Mouse (Mus musculus): ENCODE measurements around the gene Tesk2. TPM values are rescaled to one million over a fixed set of nuclear protein-coding genes. Genes with fewer than 3 reads are reported as not detected.
"Not testable (repeated sequence)": the region's sequence is repeated elsewhere in the genome, so short reads cannot be mapped to it uniquely, and the experiment has no call there.

Gene Tesk2
- polyA plus RNA-seq, 1 experiment from 2014 or later = 2.0 TPM

DNA sequence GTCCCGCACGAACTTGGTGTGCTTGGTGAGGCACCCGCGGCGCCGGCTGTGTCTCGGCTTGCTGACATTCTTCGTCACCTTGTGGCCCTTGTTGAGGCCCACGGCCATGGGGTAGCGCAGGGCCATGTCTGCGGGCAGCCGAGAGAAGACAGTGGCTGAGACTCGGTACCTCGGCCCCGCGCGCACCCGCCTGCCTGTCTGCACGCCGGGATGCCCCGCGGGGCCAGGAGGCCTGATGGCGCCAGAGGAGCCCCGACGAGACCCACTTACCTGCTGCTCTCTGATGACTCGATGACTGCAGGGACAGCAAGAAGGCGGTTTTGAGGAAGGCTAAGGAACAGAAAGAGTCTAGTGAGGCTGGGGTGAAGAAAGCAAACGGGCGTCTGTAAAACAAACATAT is 119.3 kb downstream of the Tesk2 start:
- not testable (repeated sequence) for H3K27me3 ChIP-seq (ENCODE audit: control insufficient read depth, insufficient read depth, low read depth, low read length); H3K4me1 ChIP-seq (ENCODE audit: control insufficient read depth, insufficient read depth, low read length); H3K9ac ChIP-seq (ENCODE audit: low read depth, low read length); H3K27ac ChIP-seq (ENCODE audit: low read length); H3K4me2 ChIP-seq (ENCODE audit: low read length); ATAC-seq; H3K4me3 ChIP-seq (ENCODE audit: low read depth, low read length); H3K36me3 ChIP-seq (ENCODE audit: control insufficient read depth, insufficient read depth, low read length); H3K9me3 ChIP-seq (replicated peaks; ENCODE audit: control insufficient read depth, low read length, poor library complexity, severe bottlenecking)
- WGBS = 36% methylated on average over 17 of the region's 29 CpGs

DNA sequence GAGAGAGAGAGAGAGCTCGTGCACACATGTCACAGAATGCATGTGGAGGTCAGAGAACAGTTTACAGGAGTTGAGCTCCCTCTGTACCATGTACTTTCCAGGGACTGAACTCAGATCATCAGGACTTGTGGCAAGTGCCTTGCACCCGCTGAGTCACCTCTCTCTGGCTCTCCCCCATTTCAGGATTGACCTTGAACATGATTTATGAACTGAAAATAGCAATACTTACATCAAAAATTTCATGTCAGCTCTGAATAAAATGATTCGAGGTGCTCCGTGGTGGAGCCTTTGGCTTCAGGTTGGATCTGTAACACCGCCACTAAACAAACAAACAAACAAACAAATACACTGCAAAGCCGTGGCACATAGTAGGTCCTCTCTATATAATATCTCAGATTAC is 120.1 kb downstream of the Tesk2 start:
- Histone ChIP-seq H3K27ac (ENCODE audit: low read length) (no peak overlapping the region), H3K9me3 (replicated peaks; ENCODE audit: control insufficient read depth, low read length, poor library complexity, severe bottlenecking) (no peaks in the 10 kb centered on the region), H3K4me1 (ENCODE audit: control insufficient read depth, insufficient read depth, low read length) (no peaks in the 10 kb centered on the region), H3K27me3 (ENCODE audit: control insufficient read depth, insufficient read depth, low read depth, low read length) (no peaks in the 10 kb centered on the region), H3K4me3 (ENCODE audit: low read depth, low read length) (no peak overlapping the region), H3K4me2 (ENCODE audit: low read length) (no peak overlapping the region), H3K9ac (ENCODE audit: low read depth, low read length) (no peak overlapping the region), H3K36me3 (ENCODE audit: control insufficient read depth, insufficient read depth, low read length) (no peaks in the 10 kb centered on the region)
- WGBS = 80% methylated on average over 6 of the region's 6 CpGs
- no peak for ATAC-seq

DNA sequence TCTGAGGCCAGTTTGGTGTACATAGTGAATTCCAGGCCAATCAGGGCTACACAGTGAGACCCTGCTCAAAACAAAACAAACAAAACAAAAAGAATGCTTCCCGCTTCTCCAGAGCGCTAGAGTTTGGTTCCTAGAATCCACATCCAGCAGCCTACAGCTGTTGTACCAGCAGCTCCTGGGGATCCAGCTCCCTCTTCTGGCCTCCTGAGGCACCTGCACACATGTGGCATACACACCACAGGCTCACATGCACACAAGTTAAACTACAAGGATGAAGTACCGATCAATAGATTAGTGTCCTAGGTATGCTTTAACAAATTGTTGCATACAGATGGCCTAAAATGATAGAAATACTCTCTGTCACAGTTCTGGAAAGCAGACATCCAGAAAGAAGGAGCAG is 123.6 kb downstream of the Tesk2 start:
- Histone ChIP-seq H3K4me1 (ENCODE audit: control insufficient read depth, insufficient read depth, low read length) (no peaks in the 10 kb centered on the region), H3K27me3 (ENCODE audit: control insufficient read depth, insufficient read depth, low read depth, low read length) (no peaks in the 10 kb centered on the region), H3K27ac (ENCODE audit: low read length) (no peak overlapping the region), H3K4me2 (ENCODE audit: low read length) (no peak overlapping the region), H3K9ac (ENCODE audit: low read depth, low read length) (no peak overlapping the region), H3K9me3 (replicated peaks; ENCODE audit: control insufficient read depth, low read length, poor library complexity, severe bottlenecking) (no peaks in the 10 kb centered on the region), H3K36me3 (ENCODE audit: control insufficient read depth, insufficient read depth, low read length) (no peaks in the 10 kb centered on the region), H3K4me3 (ENCODE audit: low read depth, low read length) (no peak overlapping the region)
- ATAC-seq = no peak
- 92% methylated on average over 3 of the region's 3 CpGs for WGBS

DNA sequence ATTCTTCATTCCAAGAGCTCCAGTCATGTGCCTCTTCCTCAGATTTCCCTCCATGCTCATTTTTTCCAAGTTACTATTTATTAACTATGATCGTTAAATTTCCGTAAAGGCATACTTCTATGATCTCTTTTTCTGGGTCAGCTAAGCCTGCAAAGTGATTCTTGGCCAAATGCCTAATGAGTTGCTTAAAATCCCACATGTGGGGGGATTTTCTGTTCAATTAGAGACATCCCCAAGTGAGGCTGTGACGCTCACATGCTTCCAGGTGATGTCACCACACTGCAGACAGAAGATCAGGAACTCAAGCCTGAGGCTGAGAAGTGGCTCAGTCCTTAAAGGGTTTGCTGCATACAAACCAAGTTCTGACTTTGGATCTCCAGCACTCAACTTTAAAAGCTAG is 129.2 kb downstream of the Tesk2 start:
- Histone ChIP-seq H3K27ac (ENCODE audit: low read length) (no peak overlapping the region), H3K36me3 (ENCODE audit: control insufficient read depth, insufficient read depth, low read length) (no peaks in the 10 kb centered on the region), H3K27me3 (ENCODE audit: control insufficient read depth, insufficient read depth, low read depth, low read length) (no peaks in the 10 kb centered on the region), H3K9me3 (replicated peaks; ENCODE audit: control insufficient read depth, low read length, poor library complexity, severe bottlenecking) (no peaks in the 10 kb centered on the region), H3K4me2 (ENCODE audit: low read length) (no peak overlapping the region), H3K4me1 (ENCODE audit: control insufficient read depth, insufficient read depth, low read length) (no peaks in the 10 kb centered on the region), H3K4me3 (ENCODE audit: low read depth, low read length) (no peak overlapping the region), H3K9ac (ENCODE audit: low read depth, low read length) (no peak overlapping the region)
- WGBS = 64% methylated on average over 3 of the region's 3 CpGs
- ATAC-seq = no peak

DNA sequence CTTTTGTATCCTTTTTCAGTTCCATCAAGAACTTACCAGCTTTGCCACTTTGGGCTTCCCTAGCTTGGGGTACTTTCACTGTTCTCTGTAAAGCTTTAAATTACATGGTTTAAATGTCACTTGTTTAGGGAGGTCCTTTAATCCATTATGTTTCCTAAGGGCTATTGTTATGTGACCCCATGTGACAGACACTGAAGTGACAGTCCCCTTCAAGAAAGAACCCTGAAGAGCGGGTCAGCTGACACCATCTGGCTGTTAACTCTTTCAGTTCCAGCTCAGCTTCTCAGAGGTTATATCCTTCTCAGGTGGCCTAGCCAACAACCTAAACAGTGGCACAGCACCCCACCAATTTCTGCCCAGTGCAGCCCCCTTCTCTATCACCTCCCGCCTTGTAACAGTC is 133.5 kb downstream of the Tesk2 start:
- no peak for ATAC-seq
- H3K4me1 ChIP-seq (ENCODE audit: control insufficient read depth, insufficient read depth, low read length) = no peaks in the 10 kb centered on the region
- H3K9ac ChIP-seq (ENCODE audit: low read depth, low read length) = no peak overlapping the region

More for the DNA sequence above, 133.5 kb downstream of the Tesk2 start:
- no peak overlapping the region for H3K4me3 ChIP-seq (ENCODE audit: low read depth, low read length)
- no peak overlapping the region for H3K27ac ChIP-seq (ENCODE audit: low read length)
- no peak overlapping the region for H3K4me2 ChIP-seq (ENCODE audit: low read length)
- H3K27me3 ChIP-seq (ENCODE audit: control insufficient read depth, insufficient read depth, low read depth, low read length) = no peaks in the 10 kb centered on the region
- no peaks in the 10 kb centered on the region for H3K9me3 ChIP-seq (replicated peaks; ENCODE audit: control insufficient read depth, low read length, poor library complexity, severe bottlenecking)
- H3K36me3 ChIP-seq (ENCODE audit: control insufficient read depth, insufficient read depth, low read length) = no peaks in the 10 kb centered on the region
- WGBS = 21% methylated on average over 2 of the region's 2 CpGs

Other genes with a start within 250 kb of the Tesk2 start
- 13.6 and 14.7 TPM in 2 replicates for gene Ipp, start 213.4 kb upstream of the Tesk2 start, polyA plus RNA-seq (2015; fragmentation: Nextera tagmentation; extraction: Ambion mirVana)
- 20.1 and 26.2 TPM in 2 replicates for gene Tmem69, start 165.0 kb upstream of the Tesk2 start, polyA plus RNA-seq (2015; fragmentation: Nextera tagmentation; extraction: Ambion mirVana)
- 16.3 and 17.6 TPM in 2 replicates for gene Gpbp1l1, start 163.3 kb upstream of the Tesk2 start, polyA plus RNA-seq (2015; fragmentation: Nextera tagmentation; extraction: Ambion mirVana)
- gene Ccdc17, start 124.3 kb upstream of the Tesk2 start, polyA plus RNA-seq (2015; fragmentation: Nextera tagmentation; extraction: Ambion mirVana) = 5.9 and 6.0 TPM in 2 replicates
- 87.1 and 98.0 TPM in 2 replicates for gene Nasp, start 93.0 kb upstream of the Tesk2 start, polyA plus RNA-seq (2015; fragmentation: Nextera tagmentation; extraction: Ambion mirVana)
- 661 and 697 TPM in 2 replicates for gene Akr1a1, start 69.3 kb upstream of the Tesk2 start, polyA plus RNA-seq (2015; fragmentation: Nextera tagmentation; extraction: Ambion mirVana)
- 410 and 427 TPM in 2 replicates for gene Prdx1, start 35.4 kb upstream of the Tesk2 start, polyA plus RNA-seq (2015; fragmentation: Nextera tagmentation; extraction: Ambion mirVana)
- 20.9 and 21.6 TPM in 2 replicates for gene Mmachc, start 12.5 kb upstream of the Tesk2 start, polyA plus RNA-seq (2015; fragmentation: Nextera tagmentation; extraction: Ambion mirVana)
- gene Ccdc163, start 12.4 kb upstream of the Tesk2 start, polyA plus RNA-seq (2015; fragmentation: Nextera tagmentation; extraction: Ambion mirVana) = 10.1 and 10.7 TPM in 2 replicates
- 32.5 and 34.5 TPM in 2 replicates for gene Toe1, start 86.7 kb downstream of the Tesk2 start, polyA plus RNA-seq (2015; fragmentation: Nextera tagmentation; extraction: Ambion mirVana)
- gene Mutyh, start 86.8 kb downstream of the Tesk2 start, polyA plus RNA-seq (2015; fragmentation: Nextera tagmentation; extraction: Ambion mirVana) = 7.2 and 7.6 TPM in 2 replicates
- 0.59 and 0.82 TPM in 2 replicates for gene Hpdl, start 100.8 kb downstream of the Tesk2 start, polyA plus RNA-seq (2015; fragmentation: Nextera tagmentation; extraction: Ambion mirVana)
- 4.2 and 5.1 TPM in 2 replicates for gene Zswim5, start 156.4 kb downstream of the Tesk2 start, polyA plus RNA-seq (2015; fragmentation: Nextera tagmentation; extraction: Ambion mirVana)

Measured in midbrain, embryonic 16.5 days (tissue).